Mouse (Mus musculus) forebrain, embryonic 15.5 days (tissue): Measurements from ENCODE around the gene Carm1. TPM values are rescaled to one million over a fixed set of nuclear protein-coding genes. Genes with fewer than 3 reads are reported as not detected.
A peak's percentile ranks its signal among the peaks of the same experiment; 100 is the strongest.

Experiments used
- ATAC-seq: fragments of 200-750 bp; cut with Nextera tagmentation; replicated peaks from 2 replicates; pipeline ENCODE4 v1.8.0; 2017; ENCODE audit warnings: mild to moderate bottlenecking, moderate TSS enrichment, moderate library complexity
- H3K27ac ChIP-seq: fragments of 300-500 bp; sonication (generic); replicated peaks from 2 replicates; pipeline ENCODE4 v1.5.1; 2015; ENCODE audit warnings: mild to moderate bottlenecking, inconsistent platforms
- H3K27me3 ChIP-seq: fragments of 300-500 bp; sonication (generic); 2 replicates; pipeline ENCODE4 v1.6.1; 2015; ENCODE audit warnings: inconsistent platforms
- H3K36me3 ChIP-seq: fragments of 300-500 bp; sonication (generic); 2 replicates; pipeline ENCODE4 v1.6.1; 2015; ENCODE audit warnings: mild to moderate bottlenecking, inconsistent platforms
- H3K4me1 ChIP-seq: fragments of 300-500 bp; sonication (generic); 2 replicates; pipeline ENCODE4 v1.6.1; 2015; ENCODE audit warnings: inconsistent platforms
- H3K4me2 ChIP-seq: fragments of 300-500 bp; sonication (generic); replicated peaks from 2 replicates; pipeline ENCODE4 v1.6.1; 2015; ENCODE audit warnings: mild to moderate bottlenecking, inconsistent platforms
- H3K4me3 ChIP-seq: fragments of 300-500 bp; sonication (generic); 2 replicates; pipeline ENCODE4 v1.5.1; 2015; ENCODE audit warnings: mild to moderate bottlenecking, inconsistent platforms
- H3K9ac ChIP-seq: fragments of 300-500 bp; sonication (generic); replicated peaks from 2 replicates; pipeline ENCODE4 v1.6.1; 2015; ENCODE audit warnings: mild to moderate bottlenecking, inconsistent platforms
- H3K9me3 ChIP-seq: fragments of 300-500 bp; sonication (generic); 2 replicates; pipeline ENCODE4 v1.6.1; 2016; ENCODE audit warnings: inconsistent platforms
- WGBS: fragments of 180-500 bp; shearing (Covaris S2); methylation state at CpG from one replicate; pipeline ENCODE4 v1.1.7; 2015; ENCODE audit warnings: mixed read lengths; 5-methylcytosine and 5-hydroxymethylcytosine counted together
- microRNA counts: library from miRNA; unstranded; fragments of <30 nt; microRNA quantifications from one replicate; lab custom pipeline; 2016
- microRNA-seq: library from miRNA; unstranded; fragments of <30 nt; microRNA quantifications from one replicate; pipeline ENCODE4, GENCODE M21; 2016
- polyA plus RNA-seq: library from polyadenylated mRNA; unstranded; fragments of >200 nt; fragmentation: Nextera tagmentation; extraction: Ambion mirVana; gene quantifications from 2 replicates; pipeline ENCODE4 v1.2.1, GENCODE M21; 2015

The Carm1 gene
- polyA plus RNA-seq, 1 experiment from 2014 or later: 37.3 TPM

GRCm38 (mm10) chr9:21627145-21627795, 80.6 kb downstream of the Carm1 start:
- Histone ChIP-seq H3K27me3 (no peaks in the 10 kb centered on the region), H3K4me2 (no peak overlapping the region), H3K4me1 (peaks cover 19% of the 10 kb centered on the region), H3K9ac (no peak overlapping the region), H3K27ac (peak overlapping the region; percentile 58), H3K9me3 (no peaks in the 10 kb centered on the region), H3K4me3 (no peak overlapping the region), H3K36me3 (0 out of 2 replicates have a peak, but pooled peaks cover 4% of the 10 kb centered on the region)
- 41% methylated on average over 5 of the region's 5 CpGs for WGBS
- ATAC-seq: no peak

GRCm38 (mm10) chr9:21630673-21631072, 84.0 kb downstream of the Carm1 start:
- Histone ChIP-seq H3K9me3 (no peaks in the 10 kb centered on the region), H3K9ac (no peak overlapping the region), H3K4me3 (no peak overlapping the region), H3K27me3 (no peaks in the 10 kb centered on the region), H3K36me3 (peaks cover 33% of the 10 kb centered on the region), H3K4me1 (peaks cover 6% of the 10 kb centered on the region), H3K4me2 (no peak overlapping the region), H3K27ac (no peak overlapping the region)
- ATAC-seq: no peak
- WGBS: 85% methylated on average over 3 of the region's 3 CpGs

- 57% methylated on average over 3 of the region's 3 CpGs for WGBS
- no peak overlapping the region for H3K4me2 ChIP-seq
- ATAC-seq: no peak
- H3K27me3 ChIP-seq: no peaks in the 10 kb centered on the region
- H3K4me3 ChIP-seq: no peak overlapping the region
- no peak overlapping the region for H3K9ac ChIP-seq
- H3K27ac ChIP-seq: no peak overlapping the region
- no peaks in the 10 kb centered on the region for H3K9me3 ChIP-seq
- peaks cover 57% of the 10 kb centered on the region for H3K36me3 ChIP-seq
- no peaks in the 10 kb centered on the region; the same call in 1 of the 2 replicates for H3K4me1 ChIP-seq
Measured at GRCm38 (mm10) chr9:21633106-21633505, 86.4 kb downstream of the Carm1 start.

- H3K9me3 ChIP-seq: no peaks in the 10 kb centered on the region
- peaks cover 83% of the 10 kb centered on the region for H3K36me3 ChIP-seq
- H3K4me3 ChIP-seq: no peak overlapping the region
- H3K27ac ChIP-seq: no peak overlapping the region; the same call in 1 of the 2 replicates
- 0 out of 2 replicates have a peak, but pooled peaks have one; percentile 19 for ATAC-seq
- no peak overlapping the region for H3K4me2 ChIP-seq
- H3K9ac ChIP-seq: no peak overlapping the region
- no peaks in the 10 kb centered on the region for H3K27me3 ChIP-seq
- WGBS: 40% methylated on average over 7 of the region's 7 CpGs
- no peaks in the 10 kb centered on the region; the same call in 1 of the 2 replicates for H3K4me1 ChIP-seq
Measured at GRCm38 (mm10) chr9:21635639-21636038, 88.9 kb downstream of the Carm1 start.

GRCm38 (mm10) chr9:21639031-21639430, 92.3 kb downstream of the Carm1 start:
- H3K27ac ChIP-seq: no peak overlapping the region
- no peaks in the 10 kb centered on the region for H3K9me3 ChIP-seq
- peaks cover 99% of the 10 kb centered on the region for H3K36me3 ChIP-seq
- no peaks in the 10 kb centered on the region for H3K27me3 ChIP-seq
- H3K4me3 ChIP-seq: no peak overlapping the region
- ATAC-seq: no peak
- no peaks in the 10 kb centered on the region; the same call in 1 of the 2 replicates for H3K4me1 ChIP-seq
- H3K9ac ChIP-seq: no peak overlapping the region
- 93% methylated on average over 11 of the region's 11 CpGs for WGBS
- no peak overlapping the region for H3K4me2 ChIP-seq

MicroRNA genes within 50 kb of the gene (microRNA counts, 519-probe panel; counts per million panel counts)
- not detected for microRNA mmu-miR-1946b (lab: Ali Mortazavi, UCI)

Small RNAs within 50 kb of the gene (microRNA-seq; reads per million reads assigned to microRNA genes)
- not detected for gene Mir1946b

Other genes starting within 250 kb of the Carm1 start
- 1.1 and 1.4 TPM in 2 replicates for gene Ap1m2, start 234.6 kb upstream of the Carm1 start, polyA plus RNA-seq
- 77.4 and 77.8 TPM in 2 replicates for gene Slc44a2, start 226.2 kb upstream of the Carm1 start, polyA plus RNA-seq
- 306 and 307 TPM in 2 replicates for gene Ilf3, start 179.0 kb upstream of the Carm1 start, polyA plus RNA-seq
- gene Qtrt1, start 135.1 kb upstream of the Carm1 start, polyA plus RNA-seq: 45.7 and 49.1 TPM in 2 replicates
- 74.7 and 77.1 TPM in 2 replicates for gene Dnm2, start 122.0 kb upstream of the Carm1 start, polyA plus RNA-seq
- gene Tmed1, start 36.6 kb upstream of the Carm1 start, polyA plus RNA-seq: 56.4 and 57.7 TPM in 2 replicates
- gene AB124611, start 20.7 kb upstream of the Carm1 start, polyA plus RNA-seq: 3.0 and 3.8 TPM in 2 replicates
- 58.8 and 61.2 TPM in 2 replicates for gene Timm29, start 45.8 kb downstream of the Carm1 start, polyA plus RNA-seq
- 23.1 and 23.7 TPM in 2 replicates for gene Yipf2, start 45.9 kb downstream of the Carm1 start, polyA plus RNA-seq
- 159 and 169 TPM in 2 replicates for gene Smarca4, start 69.3 kb downstream of the Carm1 start, polyA plus RNA-seq
- gene Ldlr, start 176.6 kb downstream of the Carm1 start, polyA plus RNA-seq: 15.9 and 17.3 TPM in 2 replicates
- 41.7 and 55.9 TPM in 2 replicates for gene Spc24, start 213.4 kb downstream of the Carm1 start, polyA plus RNA-seq